Mouse (Mus musculus): Measurements from ENCODE around the gene Pde11a.

Pde11a gene

GRCm38 (mm10) chr2:76088413-76088812, 250.2 kb downstream of the Pde11a start:
- WGBS = 65% methylated on average over 5 of the region's 5 CpGs

- 53% methylated on average over 3 of the region's 3 CpGs for WGBS
These were observed 251.4 kb downstream of the Pde11a start for GRCm38 (mm10) chr2:76087170-76087569.

- 86% methylated on average over 4 of the region's 4 CpGs for WGBS
These were observed 253.6 kb downstream of the Pde11a start for GRCm38 (mm10) chr2:76084982-76085381.

GRCm38 (mm10) chr2:76083901-76084300, 254.7 kb downstream of the Pde11a start:
- 96% methylated on average over 3 of the region's 3 CpGs for WGBS

GRCm38 (mm10) chr2:76083396-76083795, 255.2 kb downstream of the Pde11a start:
- WGBS = 93% methylated on average over 2 of the region's 2 CpGs

- WGBS = 90% methylated on average over 5 of the region's 5 CpGs
These were observed 256.6 kb downstream of the Pde11a start for GRCm38 (mm10) chr2:76081991-76082390.

- WGBS = 83% methylated on average over 3 of the region's 3 CpGs
These were observed 258.0 kb downstream of the Pde11a start for GRCm38 (mm10) chr2:76080549-76080948.

- WGBS = 81% methylated on average over 2 of the region's 2 CpGs
These were observed 261.7 kb downstream of the Pde11a start for GRCm38 (mm10) chr2:76076838-76077237.

- WGBS = 91% methylated on average over 4 of the region's 4 CpGs
These were observed 262.5 kb downstream of the Pde11a start for GRCm38 (mm10) chr2:76076047-76076446.

- 22% methylated on average over 6 of the region's 6 CpGs for WGBS
These were observed 265.5 kb downstream of the Pde11a start for GRCm38 (mm10) chr2:76073079-76073478.

GRCm38 (mm10) chr2:76070432-76071306, 267.9 kb downstream of the Pde11a start:
- 2% methylated on average over 19 of the region's 19 CpGs for whole genome bisulfite sequencing

GRCm38 (mm10) chr2:76069238-76069637, 269.3 kb downstream of the Pde11a start:
- 90% methylated on average over 13 of the region's 13 CpGs for WGBS

GRCm38 (mm10) chr2:76068155-76068554, 270.4 kb downstream of the Pde11a start:
- 93% methylated on average over 10 of the region's 10 CpGs for WGBS

GRCm38 (mm10) chr2:76067144-76067543, 271.4 kb downstream of the Pde11a start:
- 42% methylated on average over 4 of the region's 4 CpGs for WGBS

- 67% methylated on average over 7 of the region's 7 CpGs for WGBS
These were observed 273.3 kb downstream of the Pde11a start for GRCm38 (mm10) chr2:76065292-76065691.

- 75% methylated on average over 5 of the region's 5 CpGs for WGBS
These were observed 274.5 kb downstream of the Pde11a start for GRCm38 (mm10) chr2:76064078-76064477.

- 89% methylated on average over 3 of the region's 3 CpGs for WGBS
These were observed 278.4 kb downstream of the Pde11a start for GRCm38 (mm10) chr2:76060207-76060606.

GRCm38 (mm10) chr2:76059595-76059994, 279.0 kb downstream of the Pde11a start:
- 80% methylated on average over 10 of the region's 10 CpGs for WGBS

- 79% methylated on average over 13 of the region's 13 CpGs for WGBS
These were observed 279.7 kb downstream of the Pde11a start for GRCm38 (mm10) chr2:76058661-76059467.

GRCm38 (mm10) chr2:76057555-76057954, 281.0 kb downstream of the Pde11a start:
- WGBS = 76% methylated on average over 7 of the region's 7 CpGs

- 94% methylated on average over 14 of the region's 14 CpGs for WGBS
These were observed 284.7 kb downstream of the Pde11a start for GRCm38 (mm10) chr2:76053748-76054331.

- WGBS = 90% methylated on average over 1 of the region's 1 CpGs
These were observed 285.6 kb downstream of the Pde11a start for GRCm38 (mm10) chr2:76052897-76053505.

All from cerebral cortex, adult 2 months (tissue).